Mouse (Mus musculus) limb, embryonic 11.5 days (tissue): ENCODE results near the gene Mrpl34. TPM values are rescaled to one million over a fixed set of nuclear protein-coding genes. Genes with fewer than 3 reads are reported as not detected.
"Not testable (repeated sequence)": the region's sequence is repeated elsewhere in the genome, so short reads cannot be mapped to it uniquely, and the experiment has no call there.

Source experiments
- ATAC-seq: fragments of 200-750 bp; cut with Nextera tagmentation; 2 replicates; pipeline ENCODE4 v1.8.0; 2017; ENCODE audit warnings: low read depth; ENCODE audit not compliant: insufficient number of reproducible peaks, low FRiP score, low TSS enrichment
- DNase-seq: peaks from one replicate; pipeline ENCODE4 v3.0.0-alpha.2; 2015; ENCODE audit warnings: low spot score
- H3K27ac ChIP-seq: fragments of 300-500 bp; sonication (generic); replicated peaks from 2 replicates; pipeline ENCODE4 v1.5.1; 2014; ENCODE audit warnings: low read depth, mild to moderate bottlenecking, low read length
- H3K27me3 ChIP-seq: fragments of 300-500 bp; sonication (generic); 2 replicates; pipeline ENCODE4 v1.6.1; 2014; ENCODE audit warnings: mild to moderate bottlenecking, low read length, mixed read lengths; ENCODE audit not compliant: control insufficient read depth, insufficient read depth
- H3K36me3 ChIP-seq: fragments of 300-500 bp; sonication (generic); 2 replicates; pipeline ENCODE4 v1.6.1; 2014; ENCODE audit warnings: mild to moderate bottlenecking, low read length, moderate library complexity, mixed read lengths; ENCODE audit not compliant: control insufficient read depth, insufficient read depth
- H3K4me1 ChIP-seq: fragments of 300-500 bp; sonication (generic); 2 replicates; pipeline ENCODE4 v1.6.1; 2014; ENCODE audit warnings: low read length, mixed read lengths; ENCODE audit not compliant: control insufficient read depth, insufficient read depth
- H3K4me2 ChIP-seq: fragments of 300-500 bp; sonication (generic); 2 replicates; pipeline ENCODE4 v1.6.1; 2014; ENCODE audit warnings: low read depth, mild to moderate bottlenecking, moderate library complexity; ENCODE audit not compliant: severe bottlenecking
- H3K4me3 ChIP-seq: fragments of 300-500 bp; sonication (generic); 2 replicates; pipeline ENCODE4 v1.5.1; 2014; ENCODE audit warnings: low read depth, low read length
- H3K9ac ChIP-seq: fragments of 300-500 bp; sonication (generic); 2 replicates; pipeline ENCODE4 v1.6.1; 2014; ENCODE audit warnings: mild to moderate bottlenecking, low read length
- H3K9me3 ChIP-seq: fragments of 300-500 bp; sonication (generic); 2 replicates; pipeline ENCODE4 v1.6.1; 2016; ENCODE audit warnings: low read length; ENCODE audit not compliant: control insufficient read depth
- WGBS: fragments of 180-500 bp; shearing (Covaris S2); extraction: QIAGEN DNeasy Blood & Tissue Kit; methylation state at CpG from one replicate; pipeline ENCODE4 v1.1.7; 2014; 5-methylcytosine and 5-hydroxymethylcytosine counted together
- polyA plus RNA-seq: library from polyadenylated mRNA; unstranded; fragments of >200 nt; fragmentation: Nextera tagmentation; extraction: Ambion mirVana; gene quantifications from 2 replicates; pipeline ENCODE4 v1.2.1, GENCODE M21; 2014

The Mrpl34 gene
- polyA plus RNA-seq, result 216 and 231 TPM in 2 replicates

GRCm38 (mm10) chr8:71464513-71465500 lies at the start of gene Mrpl34:
Gene Mrpl34 (plus strand): TSS chr8:71464959.
- Histone ChIP-seq H3K27me3 (peaks cover 3% of the 10 kb centered on the region; the same call in 1 of the 2 replicates), H3K36me3 (peaks cover 6% of the 10 kb centered on the region; the same call in 1 of the 2 replicates), H3K9ac (peak within 1 kb of the TSS; percentile 74), H3K4me1 (peaks cover 14% of the 10 kb centered on the region), H3K27ac (no peak within 1 kb of the TSS; the same call in 1 of the 2 replicates), H3K9me3 (no peaks in the 10 kb centered on the region; the same call in 1 of the 2 replicates), H3K4me2 (peak within 1 kb of the TSS; percentile 90), H3K4me3 (peak within 1 kb of the TSS; percentile 85)
- WGBS, result under 1% methylated on average over 59 of the region's 59 CpGs
- DNase-seq (peak; percentile 99), ATAC-seq (peak; percentile 76)

DNA sequence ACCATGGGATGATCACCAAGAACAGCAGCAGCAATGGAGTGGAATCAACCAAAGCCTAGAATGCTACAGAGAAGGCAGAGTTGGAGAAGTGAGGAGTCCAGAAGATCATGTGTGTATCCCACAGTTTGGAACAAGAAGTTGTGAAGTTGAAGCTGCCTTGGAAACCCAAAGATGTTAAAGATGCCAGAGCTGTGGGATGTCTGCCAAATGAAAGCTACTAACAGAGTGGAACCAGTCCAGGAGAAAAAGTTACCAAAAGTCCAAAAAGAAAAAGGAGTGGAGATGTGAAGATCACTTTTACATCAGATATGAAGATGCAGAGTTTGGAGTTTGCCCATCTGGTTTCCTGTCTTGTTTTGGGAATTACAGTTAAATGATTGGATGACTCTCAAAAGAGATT lies 42.6 kb upstream of the Mrpl34 start:
- Histone ChIP-seq H3K4me3 (no peak overlapping the region), H3K9ac (no peak overlapping the region), H3K27me3 (no peaks in the 10 kb centered on the region), H3K36me3 (no peaks in the 10 kb centered on the region), H3K4me2 (no peak overlapping the region), H3K4me1 (no peaks in the 10 kb centered on the region), H3K9me3 (no peaks in the 10 kb centered on the region), H3K27ac (no peak overlapping the region)
- DNase-seq (no peak), ATAC-seq (no peak)

- H3K9me3 ChIP-seq, DNase-seq, H3K27ac ChIP-seq, ATAC-seq, H3K4me1 ChIP-seq, H3K36me3 ChIP-seq, H3K4me3 ChIP-seq, H3K9ac ChIP-seq, H3K27me3 ChIP-seq, H3K4me2 ChIP-seq: not testable (repeated sequence)
- 94% methylated on average over 1 of the region's 1 CpGs for WGBS
These were observed 31.8 kb upstream of the Mrpl34 start for GRCm38 (mm10) chr8:71432935-71433334.

DNA sequence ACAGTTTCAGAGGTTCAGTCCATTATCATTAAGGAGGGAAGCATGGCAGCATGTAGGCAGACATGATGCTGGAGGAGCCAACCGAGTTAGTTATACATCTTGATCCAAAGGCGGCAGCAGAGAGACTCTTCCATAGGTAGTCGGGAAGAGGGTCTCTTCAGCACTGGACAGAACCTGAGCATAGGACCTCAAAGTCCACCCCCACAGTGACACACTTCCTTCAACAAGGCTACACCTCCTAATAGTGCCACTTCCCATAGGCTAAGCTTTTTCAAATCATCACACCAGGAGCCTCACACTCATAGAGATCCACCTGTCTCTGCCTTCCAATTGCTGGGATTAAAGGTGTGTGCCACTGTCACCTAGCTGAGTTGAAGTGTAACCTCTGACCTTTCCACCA lies 27.7 kb upstream of the Mrpl34 start:
- ATAC-seq (no peak), DNase-seq (no peak)
- no peaks in the 10 kb centered on the region for H3K27me3 ChIP-seq
- no peaks in the 10 kb centered on the region for H3K9me3 ChIP-seq
- WGBS, result 63% methylated on average over 3 of the region's 3 CpGs
- H3K9ac ChIP-seq, result no peak overlapping the region
- no peak overlapping the region for H3K27ac ChIP-seq
- H3K4me1 ChIP-seq, result no peaks in the 10 kb centered on the region
- H3K4me3 ChIP-seq, result no peak overlapping the region
- no peaks in the 10 kb centered on the region for H3K36me3 ChIP-seq
- no peak overlapping the region for H3K4me2 ChIP-seq

DNA sequence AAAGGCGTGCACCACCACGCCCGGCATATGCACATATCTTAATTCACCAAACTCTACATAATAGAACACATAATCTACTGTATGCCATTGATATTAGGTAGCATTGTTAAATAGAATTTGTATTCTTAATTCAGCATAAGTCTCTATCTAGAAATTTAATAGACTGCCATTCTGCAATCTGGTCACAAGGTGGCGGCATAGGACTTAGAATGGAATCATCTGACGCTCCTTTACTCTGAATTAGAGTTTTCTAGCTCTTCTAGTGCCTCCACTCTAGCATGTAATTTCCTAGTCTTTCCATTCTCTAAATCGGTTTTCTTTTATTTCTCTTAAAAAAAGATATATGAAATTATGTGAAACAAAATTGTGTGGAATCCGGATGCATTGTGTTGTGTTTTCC lies 23.4 kb upstream of the Mrpl34 start:
- WGBS, result 3% methylated on average over 7 of the region's 7 CpGs
- Histone ChIP-seq H3K36me3 (no peaks in the 10 kb centered on the region), H3K27me3 (no peaks in the 10 kb centered on the region), H3K9me3 (no peaks in the 10 kb centered on the region), H3K4me1 (no peaks in the 10 kb centered on the region), H3K4me3 (no peak overlapping the region), H3K9ac (no peak overlapping the region), H3K4me2 (no peak overlapping the region), H3K27ac (no peak overlapping the region)
- ATAC-seq (no peak), DNase-seq (peak; percentile 70)

DNA sequence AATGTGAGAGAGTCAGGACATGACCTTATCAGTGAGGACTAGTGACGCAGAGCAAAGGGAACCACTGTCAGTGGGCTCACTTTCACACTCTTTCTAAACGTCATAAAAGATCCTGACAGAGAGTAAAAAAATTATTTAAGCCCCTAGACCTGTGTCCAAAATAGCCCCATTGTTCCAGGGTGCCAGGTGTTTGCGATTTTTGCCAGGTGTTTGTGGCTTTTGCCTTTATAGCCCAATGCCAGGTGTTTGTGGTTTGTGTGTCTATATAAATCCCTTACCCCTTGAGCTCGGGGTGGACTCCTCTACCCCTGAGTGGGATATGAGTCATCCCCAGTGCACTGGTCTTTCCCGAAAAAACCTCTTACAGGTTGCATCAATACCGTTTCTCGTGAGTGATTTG lies 19.7 kb upstream of the Mrpl34 start:
- Histone ChIP-seq H3K9me3 (no peaks in the 10 kb centered on the region), H3K27ac (no peak overlapping the region), H3K4me1 (no peaks in the 10 kb centered on the region), H3K27me3 (no peaks in the 10 kb centered on the region), H3K9ac (no peak overlapping the region), H3K36me3 (no peaks in the 10 kb centered on the region), H3K4me3 (no peak overlapping the region), H3K4me2 (no peak overlapping the region)
- ATAC-seq (no peak), DNase-seq (no peak)
- WGBS, result 73% methylated on average over 7 of the region's 7 CpGs

- WGBS, result 65% methylated on average over 4 of the region's 4 CpGs
- ATAC-seq (no peak), DNase-seq (no peak)
- Histone ChIP-seq H3K4me3 (no peak overlapping the region), H3K4me1 (no peaks in the 10 kb centered on the region), H3K36me3 (no peaks in the 10 kb centered on the region), H3K9me3 (no peaks in the 10 kb centered on the region), H3K27ac (no peak overlapping the region), H3K9ac (no peak overlapping the region), H3K27me3 (no peaks in the 10 kb centered on the region), H3K4me2 (no peak overlapping the region)
These were observed 13.4 kb upstream of the Mrpl34 start for GRCm38 (mm10) chr8:71451337-71451736.

DNA sequence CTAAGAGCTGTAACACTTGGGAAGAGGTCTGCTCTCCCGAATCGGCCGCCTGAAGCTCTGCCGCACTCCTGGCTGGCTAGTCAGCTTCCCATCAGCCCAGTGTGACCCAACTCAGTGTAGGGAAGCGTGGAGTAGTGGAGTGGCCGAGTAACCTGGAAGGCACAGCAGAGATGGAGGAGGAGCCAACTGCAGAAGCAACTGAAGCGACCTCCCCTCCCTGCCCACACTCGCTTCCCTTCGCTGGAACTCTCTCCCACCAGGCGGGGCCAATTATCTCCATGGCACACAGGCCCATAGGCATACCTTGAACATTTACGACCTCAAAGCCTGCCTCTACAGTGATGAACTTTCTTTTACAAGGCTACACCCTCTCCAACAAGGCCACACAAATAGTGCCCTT lies 13.0 kb upstream of the Mrpl34 start:
- no peak overlapping the region for H3K9ac ChIP-seq
- H3K4me2 ChIP-seq, result no peak overlapping the region
- H3K27ac ChIP-seq, result no peak overlapping the region
- H3K27me3 ChIP-seq, result no peaks in the 10 kb centered on the region
- no peak for ATAC-seq
- no peaks in the 10 kb centered on the region for H3K9me3 ChIP-seq
- H3K4me1 ChIP-seq, result no peaks in the 10 kb centered on the region
- no peaks in the 10 kb centered on the region for H3K36me3 ChIP-seq
- DNase-seq, result no peak
- no peak overlapping the region for H3K4me3 ChIP-seq
- WGBS, result 35% methylated on average over 11 of the region's 11 CpGs
